Mouse (Mus musculus): Measurements from ENCODE around the gene Fgfr2.

DNA sequence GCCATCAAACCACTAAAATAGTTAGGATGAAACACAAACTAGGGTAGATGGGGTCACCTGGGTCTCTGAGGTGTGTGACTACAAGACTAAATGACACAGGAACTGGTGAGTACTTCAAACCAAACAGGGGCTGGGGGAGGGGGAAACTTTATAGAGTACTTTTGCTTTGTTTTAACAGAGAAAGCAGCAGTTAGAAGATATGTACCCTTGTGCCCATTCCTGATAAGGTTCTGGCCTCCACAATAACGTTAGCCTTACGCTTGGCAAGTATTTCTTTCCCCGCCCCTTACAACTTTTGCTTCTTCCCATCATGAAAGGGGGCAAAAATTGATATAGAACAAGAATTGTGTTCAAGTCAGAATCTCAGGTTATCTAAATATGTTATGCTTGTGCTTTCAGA is 527.4 kb downstream of the Fgfr2 start:
- TF ChIP-seq CTCF (conservative IDR thresholded peaks at IDR 0.05; ENCODE audit: insufficient read depth, insufficient read length, low read depth, low read length) (no peak), POLR2A (IDR thresholded peaks at IDR 0.05; ENCODE audit: low read depth, low read length) (no peak)

All from kidney, adult 2 months (tissue).